Mouse (Mus musculus) cerebellum, adult 2 months (tissue): ENCODE measurements at regions not wholly inside any gene's neighbourhood (a gene's known extent, or its start where the extent isn't known, plus 50 kb on each side); places are given as distances from the start of the nearest gene placed in this dataset.

Source experiments
- CTCF ChIP-seq: fragments of 200-500 bp; IDR thresholded peaks from 2 replicates; pipeline ENCODE4 v1.5.1; 2011; ENCODE audit warnings: low read depth, mild to moderate bottlenecking, control low read depth, low read length, moderate library complexity, borderline replicate concordance; ENCODE audit not compliant: insufficient read depth
- POLR2A ChIP-seq: fragments of 200-500 bp; IDR thresholded peaks from 2 replicates; pipeline ENCODE4 v1.6.1; 2011; ENCODE audit warnings: low read length, control low read depth, borderline replicate concordance; ENCODE audit not compliant: insufficient read depth

GRCm38 (mm10) chr4:4614577-4614976, 178.6 kb downstream of the Impad1 start:
- TF ChIP-seq CTCF (no peak), POLR2A (no peak)
